Comparison of ENCODE assay signal across 26 mouse cellular contexts in the genomic region with DNA sequence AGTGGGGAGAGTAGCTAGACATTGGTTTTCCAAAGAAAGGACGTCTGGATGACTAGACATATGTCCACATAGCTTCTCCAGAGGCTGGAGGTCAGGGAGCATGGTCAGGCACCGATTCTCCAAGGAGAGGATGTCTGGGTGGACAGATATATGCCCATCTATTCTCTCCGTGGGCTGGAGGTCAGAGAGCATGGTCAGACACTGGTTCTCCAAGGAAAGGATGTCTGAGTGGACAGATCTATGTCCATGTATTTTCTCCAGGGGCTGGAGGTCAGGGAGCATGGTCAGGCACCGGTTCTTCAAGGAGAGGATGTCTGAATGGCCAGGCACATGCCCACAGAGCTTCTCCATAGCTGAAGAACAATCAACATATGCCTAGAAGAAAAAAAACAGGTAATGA. TPM values are rescaled to one million over a fixed set of nuclear protein-coding genes. Genes with fewer than 3 reads are reported as not detected.
"Had no signal": no experiment of that assay in that cellular context is flagged by ENCODE, and none has a peak within 500 bp of the region (broad histone marks: within the 10 kb centered on the region; RNA-seq: fewer than 3 reads in every experiment).

No protein-coding gene starts in this region.

- H3K9ac ChIP-seq: forebrain, postnatal 0 days; heart, embryonic 12.5 days; hindbrain, embryonic 13.5 days; hindbrain, embryonic 15.5 days; kidney, embryonic 15.5 days; limb, embryonic 12.5 days; liver, embryonic 13.5 days had no signal

- H3K9me3 ChIP-seq: heart, embryonic 12.5 days; hindbrain, embryonic 13.5 days; hindbrain, embryonic 15.5 days; kidney, embryonic 15.5 days; limb, embryonic 10.5 days; limb, embryonic 12.5 days; liver, embryonic 13.5 days had no signal

- ATAC-seq: forebrain, postnatal 0 days; hindbrain, postnatal 0 days had no signal

- H3K4me2 ChIP-seq: heart, embryonic 12.5 days; hindbrain, embryonic 13.5 days; hindbrain, embryonic 15.5 days; kidney, embryonic 15.5 days; limb, embryonic 12.5 days; liver, embryonic 11.5 days; liver, embryonic 13.5 days had no signal

- H3K4me3 ChIP-seq: heart, embryonic 12.5 days; hindbrain, embryonic 13.5 days; hindbrain, embryonic 15.5 days; kidney, embryonic 15.5 days; limb, embryonic 10.5 days; limb, embryonic 12.5 days; liver, embryonic 13.5 days had no signal

- H3K36me3 ChIP-seq: hindbrain, embryonic 13.5 days; hindbrain, embryonic 15.5 days; liver, embryonic 13.5 days had no signal

- H3K27me3 ChIP-seq: heart, embryonic 12.5 days; hindbrain, embryonic 13.5 days; hindbrain, embryonic 15.5 days; kidney, embryonic 15.5 days; limb, embryonic 12.5 days; liver, embryonic 13.5 days had no signal

- H3K4me1 ChIP-seq: heart, embryonic 12.5 days; limb, embryonic 12.5 days had no signal

- DNase-seq: forebrain, postnatal 0 days; gastrocnemius, postnatal 14 days; gastrocnemius, postnatal 36 days; heart, adult 18-20 months; heart, postnatal 10 days; heart, postnatal 36 days; kidney, adult 11 months; kidney, adult 2 months; kidney, adult 9 months; kidney, postnatal 14 days; kidney, postnatal 36 days; layer of hippocampus, adult 9-11 months; layer of hippocampus, postnatal 36 days; liver; liver, embryonic 13.5 days had no signal

- H3K27ac ChIP-seq: hindbrain, embryonic 13.5 days; hindbrain, embryonic 15.5 days; hindbrain, postnatal 0 days; kidney, embryonic 15.5 days; kidney, postnatal 0 days; limb, embryonic 10.5 days; limb, embryonic 12.5 days; liver, embryonic 13.5 days had no signal

RNA-seq across cellular contexts. Expression of a gene that starts 29.1 kb away (rescaled TPM):
- total RNA-seq: hematopoietic stem cell, adult 5-6 weeks had no signal
- polyA plus RNA-seq: hindbrain, embryonic 11.5 days had no signal
